In the genomic region with DNA sequence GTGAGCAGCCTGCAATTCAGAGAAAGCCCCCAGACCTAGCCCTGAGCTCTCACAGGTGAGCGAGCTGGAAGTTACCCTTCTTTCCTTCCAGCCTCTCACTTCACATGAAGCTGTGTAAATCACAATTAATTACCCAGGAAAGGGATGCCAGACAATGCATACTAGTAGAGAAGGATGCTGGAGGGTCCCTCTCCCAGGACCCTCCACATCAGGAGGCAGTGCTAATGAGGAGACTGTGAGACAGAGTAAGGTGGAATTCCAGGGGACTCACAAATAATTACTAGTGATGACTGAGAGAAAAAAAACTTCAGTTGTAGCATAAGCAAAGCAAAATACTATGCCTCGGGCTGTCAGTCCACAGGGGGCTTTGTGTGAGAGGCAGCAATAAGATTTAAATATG, we compare ENCODE assay signal across 29 mouse cellular contexts.
DNase-seq lines count a peak whose midpoint lies in the region; ATAC-seq and TF ChIP-seq lines count a peak whose summit lies in the region.
"Had no signal": no experiment of that assay in that cellular context is flagged by ENCODE, and none has a peak within 500 bp of the region (broad histone marks: within the 10 kb centered on the region; RNA-seq: fewer than 3 reads in every experiment).

No protein-coding gene starts in this region.

- DNase-seq in hindbrain, postnatal 0 days (ENCODE audit: low spot score) = no peak
- DNase-seq in midbrain, embryonic 11.5 days (ENCODE audit: low spot score, missing footprints) = no peak
- peak; percentile 25 for DNase-seq in retina, postnatal 1 day
- DNase-seq: adrenal gland, postnatal 10 days; adrenal gland, postnatal 36 days; cerebellum, adult 11 months; cerebellum, adult 9-11 months; cerebellum, postnatal 25 days; gastrocnemius, postnatal 10 days; gastrocnemius, postnatal 36 days; heart, postnatal 10 days; heart, postnatal 36 days had no signal

- WGBS in forebrain, embryonic 16.5 days = 43% methylated on average over 2 of the region's 2 CpGs
- 50% methylated on average over 2 of the region's 2 CpGs for WGBS in forebrain, embryonic 13.5 days
- WGBS in hindbrain, embryonic 16.5 days = 71% methylated on average over 2 of the region's 2 CpGs
- WGBS in hindbrain, postnatal 0 days = 79% methylated on average over 2 of the region's 2 CpGs
- WGBS in midbrain, embryonic 15.5 days = 53% methylated on average over 2 of the region's 2 CpGs
- WGBS in midbrain, embryonic 11.5 days = 85% methylated on average over 2 of the region's 2 CpGs

- H3K4me1 ChIP-seq in forebrain, embryonic 16.5 days (replicated peaks; ENCODE audit: control insufficient read depth, insufficient read depth, low read length) = peaks cover 7% of the 10 kb centered on the region; the same call in 1 of the 2 replicates
- H3K4me1 ChIP-seq in forebrain, embryonic 13.5 days = peaks cover 14% of the 10 kb centered on the region; the same call in 1 of the 2 replicates
- H3K4me1 ChIP-seq in hindbrain, embryonic 16.5 days (ENCODE audit: control insufficient read depth, insufficient read depth, low read depth, low read length) = no peaks in the 10 kb centered on the region
- H3K4me1 ChIP-seq in hindbrain, postnatal 0 days (ENCODE audit: insufficient read depth, low read length) = peaks cover 4% of the 10 kb centered on the region
- peaks cover 5% of the 10 kb centered on the region; the same call in 1 of the 2 replicates for H3K4me1 ChIP-seq in midbrain, embryonic 15.5 days
- no peaks in the 10 kb centered on the region for H3K4me1 ChIP-seq in midbrain, embryonic 11.5 days (ENCODE audit: control insufficient read depth, insufficient read depth, low read length)
- H3K4me1 ChIP-seq: embryonic facial prominence, embryonic 12.5 days; heart, embryonic 12.5 days; heart, embryonic 15.5 days; hindbrain, embryonic 10.5 days had no signal

- no peak overlapping the region for H3K4me3 ChIP-seq in forebrain, embryonic 16.5 days (replicated peaks; ENCODE audit: low read length)
- no peak overlapping the region for H3K4me3 ChIP-seq in forebrain, embryonic 13.5 days
- H3K4me3 ChIP-seq in hindbrain, embryonic 16.5 days (ENCODE audit: low read length) = no peak overlapping the region
- H3K4me3 ChIP-seq in hindbrain, postnatal 0 days (ENCODE audit: low read length) = no peak overlapping the region
- H3K4me3 ChIP-seq in midbrain, embryonic 15.5 days = no peak overlapping the region
- H3K4me3 ChIP-seq in midbrain, embryonic 11.5 days (ENCODE audit: low read depth, low read length) = no peak overlapping the region
- H3K4me3 ChIP-seq: embryonic facial prominence, embryonic 12.5 days; embryonic facial prominence, embryonic 15.5 days; erythroblast, embryonic 14.5 days; forebrain, embryonic 10.5 days; heart, embryonic 12.5 days; heart, embryonic 15.5 days; hindbrain, embryonic 10.5 days; hindbrain, embryonic 15.5 days had no signal

- ATAC-seq in forebrain, embryonic 16.5 days = 0 out of 2 replicates have a peak, but pooled peaks have one; percentile 27
- no peak for ATAC-seq in forebrain, embryonic 13.5 days
- ATAC-seq in hindbrain, embryonic 16.5 days = peak; percentile 32; the same call in 1 of the 2 replicates
- no peak for ATAC-seq in hindbrain, postnatal 0 days
- ATAC-seq in midbrain, embryonic 15.5 days (replicated peaks) = peak; percentile 89
- ATAC-seq in midbrain, embryonic 11.5 days (ENCODE audit: low FRiP score) = no peak
- ATAC-seq in erythroid progenitor cell, adult 5-6 weeks (replicated peaks; ENCODE audit: low FRiP score, poor library complexity, severe bottlenecking) = no peak
- ATAC-seq: activated CD4-positive, CD25-positive, alpha-beta regulatory T cell, adult 4 months; forebrain, embryonic 14.5 days; inflammation-experienced regulatory T-cells, adult 6 months; intestine, postnatal 0 days had no signal

- H3K4me2 ChIP-seq in forebrain, embryonic 16.5 days (ENCODE audit: low read length) = no peak overlapping the region
- H3K4me2 ChIP-seq in forebrain, embryonic 13.5 days = no peak overlapping the region
- no peak overlapping the region for H3K4me2 ChIP-seq in hindbrain, embryonic 16.5 days (ENCODE audit: low read length)
- H3K4me2 ChIP-seq in hindbrain, postnatal 0 days (ENCODE audit: low read depth, low read length) = no peak overlapping the region
- H3K4me2 ChIP-seq in midbrain, embryonic 15.5 days = no peak overlapping the region
- no peak overlapping the region for H3K4me2 ChIP-seq in midbrain, embryonic 11.5 days
- H3K4me2 ChIP-seq: embryonic facial prominence, embryonic 12.5 days; embryonic facial prominence, embryonic 15.5 days; heart, embryonic 12.5 days; heart, embryonic 15.5 days; hindbrain, embryonic 15.5 days had no signal

- H3K9me3 ChIP-seq in forebrain, embryonic 16.5 days (ENCODE audit: control insufficient read depth, low read length) = no peaks in the 10 kb centered on the region
- no peaks in the 10 kb centered on the region for H3K9me3 ChIP-seq in forebrain, embryonic 13.5 days (replicated peaks)
- no peaks in the 10 kb centered on the region for H3K9me3 ChIP-seq in hindbrain, embryonic 16.5 days (ENCODE audit: control insufficient read depth, low read length)
- no peaks in the 10 kb centered on the region for H3K9me3 ChIP-seq in hindbrain, postnatal 0 days (ENCODE audit: low read length)
- no peaks in the 10 kb centered on the region for H3K9me3 ChIP-seq in midbrain, embryonic 15.5 days
- no peaks in the 10 kb centered on the region for H3K9me3 ChIP-seq in midbrain, embryonic 11.5 days (ENCODE audit: control insufficient read depth, low read length)
- H3K9me3 ChIP-seq: embryonic facial prominence, embryonic 12.5 days; embryonic facial prominence, embryonic 15.5 days; forebrain, embryonic 10.5 days; heart, embryonic 12.5 days; heart, embryonic 15.5 days; hindbrain, embryonic 10.5 days; hindbrain, embryonic 15.5 days had no signal

- no peak overlapping the region for H3K27ac ChIP-seq in forebrain, embryonic 16.5 days (ENCODE audit: low read length)
- no peak overlapping the region for H3K27ac ChIP-seq in forebrain, embryonic 13.5 days
- no peak overlapping the region for H3K27ac ChIP-seq in hindbrain, embryonic 16.5 days (ENCODE audit: low read depth, low read length)
- no peak overlapping the region for H3K27ac ChIP-seq in hindbrain, postnatal 0 days
- peak overlapping the region; percentile 10; the same call in 1 of the 2 replicates for H3K27ac ChIP-seq in midbrain, embryonic 15.5 days
- no peak overlapping the region for H3K27ac ChIP-seq in midbrain, embryonic 11.5 days (ENCODE audit: low read depth, low read length)
- H3K27ac ChIP-seq: embryonic facial prominence, embryonic 12.5 days; embryonic facial prominence, embryonic 15.5 days; forebrain, embryonic 10.5 days; heart, embryonic 15.5 days; hindbrain, embryonic 10.5 days; hindbrain, embryonic 15.5 days had no signal

- H3K9ac ChIP-seq in forebrain, embryonic 16.5 days (replicated peaks; ENCODE audit: low read depth, low read length) = no peak overlapping the region
- no peak overlapping the region for H3K9ac ChIP-seq in forebrain, embryonic 13.5 days
- no peak overlapping the region for H3K9ac ChIP-seq in hindbrain, embryonic 16.5 days (ENCODE audit: low read depth, low read length)
- no peak overlapping the region for H3K9ac ChIP-seq in hindbrain, postnatal 0 days (replicated peaks; ENCODE audit: low read length)
- H3K9ac ChIP-seq in midbrain, embryonic 15.5 days = no peak overlapping the region
- no peak overlapping the region for H3K9ac ChIP-seq in midbrain, embryonic 11.5 days (ENCODE audit: low read length)
- H3K9ac ChIP-seq: embryonic facial prominence, embryonic 12.5 days; embryonic facial prominence, embryonic 15.5 days; heart, embryonic 12.5 days; heart, embryonic 15.5 days; hindbrain, embryonic 15.5 days had no signal

- TF ChIP-seq CTCF in hindbrain, postnatal 0 days (IDR thresholded peaks at IDR 0.05; ENCODE audit: low read depth) = no peak

- no peaks in the 10 kb centered on the region for H3K27me3 ChIP-seq in forebrain, embryonic 16.5 days (replicated peaks; ENCODE audit: control insufficient read depth, insufficient read depth, low read length)
- H3K27me3 ChIP-seq in forebrain, embryonic 13.5 days = no peaks in the 10 kb centered on the region
- H3K27me3 ChIP-seq in hindbrain, embryonic 16.5 days (replicated peaks; ENCODE audit: control insufficient read depth, insufficient read depth, low read length) = no peaks in the 10 kb centered on the region
- H3K27me3 ChIP-seq in hindbrain, postnatal 0 days (ENCODE audit: insufficient read depth, low read length) = no peaks in the 10 kb centered on the region
- H3K27me3 ChIP-seq in midbrain, embryonic 15.5 days (replicated peaks) = no peaks in the 10 kb centered on the region
- H3K27me3 ChIP-seq in midbrain, embryonic 11.5 days (ENCODE audit: control insufficient read depth, insufficient read depth, low read length) = no peaks in the 10 kb centered on the region
- H3K27me3 ChIP-seq: embryonic facial prominence, embryonic 12.5 days; embryonic facial prominence, embryonic 15.5 days; heart, embryonic 12.5 days; heart, embryonic 15.5 days; hindbrain, embryonic 15.5 days had no signal

- no peaks in the 10 kb centered on the region for H3K36me3 ChIP-seq in forebrain, embryonic 16.5 days (ENCODE audit: control insufficient read depth, insufficient read depth)
- no peaks in the 10 kb centered on the region for H3K36me3 ChIP-seq in forebrain, embryonic 13.5 days (ENCODE audit: poor library complexity, severe bottlenecking)
- no peaks in the 10 kb centered on the region for H3K36me3 ChIP-seq in hindbrain, embryonic 16.5 days (ENCODE audit: control insufficient read depth, insufficient read depth, low read length)
- H3K36me3 ChIP-seq in hindbrain, postnatal 0 days (ENCODE audit: insufficient read depth, low read length) = no peaks in the 10 kb centered on the region
- H3K36me3 ChIP-seq in midbrain, embryonic 15.5 days (replicated peaks) = no peaks in the 10 kb centered on the region
- H3K36me3 ChIP-seq in midbrain, embryonic 11.5 days (ENCODE audit: control insufficient read depth, insufficient read depth, low read length) = no peaks in the 10 kb centered on the region
- H3K36me3 ChIP-seq: embryonic facial prominence, embryonic 12.5 days; embryonic facial prominence, embryonic 15.5 days; forebrain, embryonic 10.5 days; heart, embryonic 12.5 days; heart, embryonic 15.5 days; hindbrain, embryonic 10.5 days; hindbrain, embryonic 15.5 days had no signal

Comparison
In these comparisons a context has a peak if more than half of its experiments do, and no peak if none do; other contexts are left out.
1. ATAC-seq: peak in forebrain, embryonic 16.5 days (single experiment), hindbrain, embryonic 16.5 days (single experiment) and midbrain, embryonic 15.5 days (single experiment); none in forebrain, embryonic 13.5 days (single experiment), hindbrain, postnatal 0 days (single experiment), midbrain, embryonic 11.5 days (single experiment) and erythroid progenitor cell, adult 5-6 weeks (single experiment).